7 mouse cellular contexts compared by ENCODE assay signal in genomic region chr9:120399537-120399936, GRCm38 (mm10).
DNase-seq lines count a peak whose midpoint lies in the region; TF ChIP-seq lines count a peak whose summit lies in the region.
"Not testable (repeated sequence)": the region's sequence is repeated elsewhere in the genome, so short reads cannot be mapped to it uniquely, and the experiment has no call there.

No protein-coding gene starts in this region.

- not testable (repeated sequence) for TF ChIP-seq POLR2A in CH12.LX (IDR thresholded peaks at IDR 0.05; ENCODE audit: low read depth, low read length)

- H3K4me2 ChIP-seq in CH12.LX (ENCODE audit: insufficient read depth, low read depth, poor library complexity, severe bottlenecking), result not testable (repeated sequence)

- H3K4me3 ChIP-seq in CH12.LX (replicated peaks in 1 of 3; ENCODE audit: low read depth in 2 of 3, low read length in 2 of 3, poor library complexity in 1 of 3), result not testable (repeated sequence)

- H3K4me1 ChIP-seq in CH12.LX (ENCODE audit: control insufficient read depth in 1 of 2, insufficient read depth in 2 of 2), result not testable (repeated sequence)

- dilution Hi-C loops in CH12.LX (cut with MboI; ENCODE audit: extremely low pct_ligation_motif_present, extremely low pct_unique_long_range_greater_than_20kb, low sequenced_read_pairs), result not testable (repeated sequence)

- not testable (repeated sequence) for TF ChIP-seq EP300 in CH12.LX (IDR thresholded peaks at IDR 0.05; ENCODE audit: low read length)

- H3K36me3 ChIP-seq in CH12.LX (replicated peaks in 1 of 2; ENCODE audit: control insufficient read depth in 1 of 2, insufficient read depth in 1 of 2, low read length in 1 of 2), result not testable (repeated sequence)

- TF ChIP-seq RAD21 in CH12.LX (IDR thresholded peaks at IDR 0.05; ENCODE audit: low read depth, low read length), result peak; percentile 59

- in situ Hi-C loops in CH12.LX (cut with MboI; ENCODE audit: low pct_ligation_motif_present, low pct_unique_long_range_greater_than_20kb, low sequenced_read_pairs), result not testable (repeated sequence)

- H3K79me2 ChIP-seq in CH12.LX (replicated peaks; ENCODE audit: control insufficient read depth, extremely low read depth, insufficient read depth, poor library complexity, severe bottlenecking), result not testable (repeated sequence)

- not testable (repeated sequence) for H3K9me3 ChIP-seq in CH12.LX (replicated peaks; ENCODE audit: low read length)

- DNase-seq in CH12.LX (ENCODE audit: extremely low read depth) (peak; percentile 38), ZHBTc4 (ENCODE audit: low read depth, low spot score) (peak; percentile 53)
- DNase-seq in cerebellum, postnatal 14 days, result peak; percentile 17 to 43
- peak; percentile 45 for DNase-seq in induced T-regulatory cell, adult 2 months (ENCODE audit: low read depth)
- DNase-seq in kidney, postnatal 4 days, result peak; percentile 19 to 27
- DNase-seq in lung, adult 18-20 months, result peak; percentile 13 to 23
- peak; percentile 46 for DNase-seq in right cerebral cortex, postnatal 4 days

- not testable (repeated sequence) for H3K9ac ChIP-seq in CH12.LX (ENCODE audit: insufficient read depth, low read depth)

- peak; percentile 42 to 63; a peak in 3 of 4 replicates for TF ChIP-seq CTCF in CH12.LX (conservative IDR thresholded peaks at IDR 0.05 in 1 of 2, IDR thresholded peaks at IDR 0.05 in 1 of 2; ENCODE audit: low read depth in 2 of 2, low read length in 2 of 2)

- peaks cover 18% of the 10 kb centered on the region for H3K27me3 ChIP-seq in CH12.LX (replicated peaks)

- H3K27ac ChIP-seq in CH12.LX (ENCODE audit: insufficient read depth, low read depth), result not testable (repeated sequence)

TF ChIP-seq in CH12.LX, 34 proteins besides CTCF, POLR2A, EP300 and RAD21:
- TF ChIP-seq SMC3 (IDR thresholded peaks at IDR 0.05; ENCODE audit: low read depth, low read length), result peak; percentile 64
